ENCODE assay signal across 14 mouse cellular contexts in genomic region chr3:55227214-55227581, GRCm38 (mm10). TPM values are rescaled to one million over a fixed set of nuclear protein-coding genes. Genes with fewer than 3 reads are reported as not detected.
DNase-seq lines count a peak whose midpoint lies in the region; ATAC-seq and TF ChIP-seq lines count a peak whose summit lies in the region.
"Had no signal": no experiment of that assay in that cellular context is flagged by ENCODE, and none has a peak within 500 bp of the region (broad histone marks: within the 10 kb centered on the region; RNA-seq: fewer than 3 reads in every experiment).

No protein-coding gene starts in this region.

- H3K4me2 ChIP-seq in kidney, embryonic 16.5 days (replicated peaks; ENCODE audit: low read depth, low read length) = peak overlapping the region; percentile 36; the same call in 1 of the 2 replicates
- H3K4me2 ChIP-seq in forebrain, embryonic 14.5 days (ENCODE audit: low read length) = peak overlapping the region; percentile 46
- H3K4me2 ChIP-seq in intestine, embryonic 16.5 days (ENCODE audit: low read depth, low read length) = peak overlapping the region; percentile 19
- peak overlapping the region; percentile 63 for H3K4me2 ChIP-seq in myocyte (ENCODE audit: low read depth)

- no peak overlapping the region for H3K4me3 ChIP-seq in kidney, embryonic 16.5 days (ENCODE audit: low read length)
- H3K4me3 ChIP-seq in forebrain, embryonic 14.5 days (ENCODE audit: low read depth, low read length) = no peak overlapping the region
- H3K4me3 ChIP-seq in intestine, embryonic 16.5 days (ENCODE audit: low read length) = no peak overlapping the region
- H3K4me3 ChIP-seq in myocyte = no peak overlapping the region
- no peak overlapping the region for H3K4me3 ChIP-seq in heart, adult 2 months

- peaks cover 3% of the 10 kb centered on the region; the same call in 1 of the 2 replicates for H3K4me1 ChIP-seq in kidney, embryonic 16.5 days (ENCODE audit: insufficient read depth, low read length)
- H3K4me1 ChIP-seq in forebrain, embryonic 14.5 days (ENCODE audit: control insufficient read depth, insufficient read depth, low read length) = peaks cover 10% of the 10 kb centered on the region; the same call in 1 of the 2 replicates
- H3K4me1 ChIP-seq in intestine, embryonic 16.5 days (ENCODE audit: control insufficient read depth, insufficient read depth, low read length) = peaks cover 3% of the 10 kb centered on the region; the same call in 1 of the 2 replicates
- no peaks in the 10 kb centered on the region for H3K4me1 ChIP-seq in heart, adult 2 months (ENCODE audit: control insufficient read depth, insufficient read depth, low read length)

- no peaks in the 10 kb centered on the region for H3K27me3 ChIP-seq in kidney, embryonic 16.5 days (ENCODE audit: insufficient read depth, low read length)
- H3K27me3 ChIP-seq in forebrain, embryonic 14.5 days (replicated peaks; ENCODE audit: control insufficient read depth, insufficient read depth, low read length) = no peaks in the 10 kb centered on the region
- H3K27me3 ChIP-seq in intestine, embryonic 16.5 days (replicated peaks; ENCODE audit: control insufficient read depth, insufficient read depth, low read length) = no peaks in the 10 kb centered on the region
- H3K27me3 ChIP-seq in myocyte (ENCODE audit: control insufficient read depth, insufficient read depth, insufficient read length) = no peaks in the 10 kb centered on the region
- H3K27me3 ChIP-seq in heart, adult 2 months (ENCODE audit: control insufficient read depth, insufficient read depth, low read length) = no peaks in the 10 kb centered on the region

- no peak overlapping the region for H3ac ChIP-seq in myocyte (ENCODE audit: control insufficient read depth, insufficient read length)

- H3K36me3 ChIP-seq in kidney, embryonic 16.5 days (ENCODE audit: insufficient read depth, low read length) = no peaks in the 10 kb centered on the region
- no peaks in the 10 kb centered on the region for H3K36me3 ChIP-seq in forebrain, embryonic 14.5 days (ENCODE audit: control insufficient read depth, insufficient read depth, low read length)
- H3K36me3 ChIP-seq in intestine, embryonic 16.5 days (ENCODE audit: control insufficient read depth, insufficient read depth, low read length) = no peaks in the 10 kb centered on the region
- H3K36me3 ChIP-seq in myocyte (ENCODE audit: control insufficient read depth, insufficient read depth) = no peaks in the 10 kb centered on the region
- no peaks in the 10 kb centered on the region for H3K36me3 ChIP-seq in heart, adult 2 months (ENCODE audit: control insufficient read depth, insufficient read depth, low read length)

- TF ChIP-seq CTCF in heart, adult 2 months (IDR thresholded peaks at IDR 0.05) = no peak

- no peak; the same call in 1 of the 2 replicates for ATAC-seq in kidney, embryonic 16.5 days (ENCODE audit: low FRiP score, low TSS enrichment)
- no peak; the same call in 1 of the 2 replicates for ATAC-seq in forebrain, embryonic 14.5 days
- peak; percentile 61 for ATAC-seq in intestine, embryonic 16.5 days

- no peaks in the 10 kb centered on the region for H3K79me2 ChIP-seq in myocyte (ENCODE audit: control insufficient read depth, insufficient read depth)
- no peaks in the 10 kb centered on the region for H3K79me2 ChIP-seq in heart, adult 2 months (replicated peaks; ENCODE audit: control insufficient read depth, insufficient read depth, low read length)

- H3K27ac ChIP-seq in kidney, embryonic 16.5 days (ENCODE audit: low read length) = no peak overlapping the region
- H3K27ac ChIP-seq in forebrain, embryonic 14.5 days (ENCODE audit: low read depth, low read length) = no peak overlapping the region
- H3K27ac ChIP-seq in intestine, embryonic 16.5 days (ENCODE audit: low read length) = no peak overlapping the region
- no peak overlapping the region for H3K27ac ChIP-seq in heart, adult 2 months

- peaks cover 5% of the 10 kb centered on the region; the same call in 1 of the 2 replicates for H3K9me3 ChIP-seq in kidney, embryonic 16.5 days (ENCODE audit: low read length)
- no peaks in the 10 kb centered on the region for H3K9me3 ChIP-seq in forebrain, embryonic 14.5 days (replicated peaks; ENCODE audit: control insufficient read depth, low read length)
- H3K9me3 ChIP-seq in intestine, embryonic 16.5 days (ENCODE audit: control insufficient read depth, low read length) = peaks cover 3% of the 10 kb centered on the region; the same call in 1 of the 2 replicates

- 29% methylated on average over 4 of the region's 4 CpGs for WGBS in kidney, embryonic 16.5 days
- WGBS in forebrain, embryonic 14.5 days = 17% methylated on average over 4 of the region's 4 CpGs
- 24% methylated on average over 4 of the region's 4 CpGs for WGBS in intestine, embryonic 16.5 days
- 45% methylated on average over 4 of the region's 4 CpGs for WGBS in heart, adult 2 months

- no peak for TF ChIP-seq EP300 in heart, adult 2 months (IDR thresholded peaks at IDR 0.05; ENCODE audit: insufficient read depth, low read depth, low read length)

- intact Hi-C loops in left cerebral cortex, postnatal 14 days (cut with DNase I) = no loop called here
- intact Hi-C loops in heart, adult 2 months (cut with DNase I) = no loop called here

- TF ChIP-seq POLR2A in myocyte (IDR thresholded peaks at IDR 0.05; ENCODE audit: insufficient read length, low read depth) = no peak
- no peak for TF ChIP-seq POLR2A in heart, adult 2 months (IDR thresholded peaks at IDR 0.05; ENCODE audit: insufficient read depth, low read depth, low read length)

- DNase-seq in kidney, postnatal 4 days = no peak
- no peak for DNase-seq in forebrain, embryonic 14.5 days (ENCODE audit: low spot score)
- DNase-seq in left cerebral cortex, postnatal 14 days (ENCODE audit: low spot score in 2 of 2) = no peak
- DNase-seq in layer of hippocampus, postnatal 10 days (ENCODE audit: low spot score in 2 of 2) = no peak
- DNase-seq in heart, adult 2 months = no peak
- DNase-seq: cerebellum, adult 11-12 months; heart, postnatal 14 days had no signal

- no peak overlapping the region for H3K9ac ChIP-seq in kidney, embryonic 16.5 days (replicated peaks; ENCODE audit: low read length)
- H3K9ac ChIP-seq in forebrain, embryonic 14.5 days (ENCODE audit: low read length) = no peak overlapping the region; the same call in 1 of the 2 replicates
- H3K9ac ChIP-seq in intestine, embryonic 16.5 days (ENCODE audit: low read depth, low read length) = no peak overlapping the region
- no peak overlapping the region for H3K9ac ChIP-seq in heart, adult 2 months (ENCODE audit: low read depth, low read length)

TF ChIP-seq in myocyte, 11 proteins besides CTCF, POLR2A, EP300 and RAD21:
- TF ChIP-seq TCF12 (IDR thresholded peaks at IDR 0.05; ENCODE audit: insufficient read depth, poor library complexity, severe bottlenecking) (peak; percentile 70), CEBPB (IDR thresholded peaks at IDR 0.05; ENCODE audit: insufficient read depth, poor library complexity, severe bottlenecking) (no peak), MYOD1 (IDR thresholded peaks at IDR 0.05; ENCODE audit: control insufficient read depth in 1 of 3, insufficient read length in 2 of 3, low read depth in 2 of 3) (peak; percentile 31 to 70 (median 62))

RNA-seq across cellular contexts. Expression of gene Dclk1, which starts 15.0 kb away (rescaled TPM):
- polyA plus RNA-seq in kidney, embryonic 16.5 days (2015; fragmentation: Nextera tagmentation; extraction: Ambion mirVana) = 25.6 and 30.0 TPM in 2 replicates
- 140 and 192 TPM in 2 replicates for polyA plus RNA-seq in forebrain, embryonic 14.5 days (2014; fragmentation: Nextera tagmentation; extraction: Ambion mirVana)
- 9.3 and 11.6 TPM in 2 replicates for polyA plus RNA-seq in intestine, embryonic 16.5 days (2015; fragmentation: Nextera tagmentation; extraction: Ambion mirVana)
- polyA plus RNA-seq in myocyte (2012; fragmentation: generic; extraction: Trizol) = 70.4 TPM
- 1,000 to 10,000 TPM; 1,062 to 1,119 TPM for total RNA-seq in left cerebral cortex, postnatal 14 days (2021)
- 100 to 1,000 TPM; 632 to 743 TPM for total RNA-seq in layer of hippocampus, postnatal 10 days (2021)
- 1 to 10 TPM; 3.6 to 5.6 TPM for total RNA-seq in heart, adult 2 months (2021)
- polyA plus RNA-seq in heart, adult 2 months (2012; rRNA removed) = 1.2 and 1.8 TPM in 2 replicates

RNA-seq across cellular contexts. Expression of gene Sohlh2, which starts 45.4 kb away (rescaled TPM):
- polyA plus RNA-seq in kidney, embryonic 16.5 days (2015; fragmentation: Nextera tagmentation; extraction: Ambion mirVana) = not detected in 2 replicates
- polyA plus RNA-seq in forebrain, embryonic 14.5 days (2014; fragmentation: Nextera tagmentation; extraction: Ambion mirVana) = not detected in 2 replicates
- not detected in 2 replicates for polyA plus RNA-seq in intestine, embryonic 16.5 days (2015; fragmentation: Nextera tagmentation; extraction: Ambion mirVana)
- polyA plus RNA-seq in myocyte (2012; fragmentation: generic; extraction: Trizol) = 3.1 TPM
- total RNA-seq in left cerebral cortex, postnatal 14 days (2021) = not detected
- not detected for total RNA-seq in layer of hippocampus, postnatal 10 days (2021)
- not detected for total RNA-seq in heart, adult 2 months (2021)
- polyA plus RNA-seq in heart, adult 2 months (2012; rRNA removed) = not detected in 2 replicates
- total RNA-seq: adrenal gland, adult 2 months; heart, postnatal 14 days; neutrophil, adult 5-6 weeks had no signal
- polyA plus RNA-seq: adrenal gland, adult 2 months; limb, embryonic 11.5 days; spleen, adult 2 months had no signal
